8 mouse cellular contexts compared by ENCODE assay signal in the genomic region with DNA sequence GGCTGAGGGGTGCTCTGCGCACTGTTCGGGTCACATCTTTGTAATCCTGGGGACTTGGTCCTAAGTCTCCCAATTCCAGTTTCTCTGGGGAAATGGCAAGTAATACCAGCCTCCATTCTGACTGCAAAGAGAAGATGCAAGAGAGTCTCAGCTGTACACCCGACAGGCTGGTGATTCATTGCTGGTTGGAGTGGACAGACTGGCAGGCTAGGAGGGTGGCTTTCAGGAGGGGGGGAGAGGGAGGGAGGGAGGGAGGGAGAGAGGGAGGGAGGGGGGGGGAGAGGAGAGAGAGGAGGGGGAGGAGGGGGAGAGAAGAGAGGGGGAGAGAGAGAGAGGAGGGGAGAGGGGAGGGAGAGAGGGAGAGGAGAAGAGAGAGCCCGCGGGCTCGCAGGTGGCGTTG. TPM values are rescaled to one million over a fixed set of nuclear protein-coding genes. Genes with fewer than 3 reads are reported as not detected.
A peak's percentile ranks its signal among the peaks of the same experiment; 100 is the strongest.
DNase-seq lines count a peak whose midpoint lies in the region; ATAC-seq and TF ChIP-seq lines count a peak whose summit lies in the region.

No protein-coding gene starts in this region.

- peak overlapping the region; percentile 98 for H3K4me2 ChIP-seq in lung, embryonic 14.5 days
- H3K4me2 ChIP-seq in embryonic facial prominence, embryonic 12.5 days (replicated peaks) = peak overlapping the region; percentile 96
- H3K4me2 ChIP-seq in limb, embryonic 11.5 days (ENCODE audit: low read depth, severe bottlenecking) = peak overlapping the region; percentile 92

- no peak for TF ChIP-seq POLR2A in olfactory bulb, adult 2 months (IDR thresholded peaks at IDR 0.05; ENCODE audit: insufficient read depth, low read depth, low read length)

- peaks cover 10% of the 10 kb centered on the region; the same call in 1 of the 2 replicates for H3K4me1 ChIP-seq in lung, embryonic 14.5 days (ENCODE audit: insufficient read depth)
- H3K4me1 ChIP-seq in embryonic facial prominence, embryonic 12.5 days = peaks cover 28% of the 10 kb centered on the region
- peaks cover 8% of the 10 kb centered on the region for H3K4me1 ChIP-seq in limb, embryonic 11.5 days (ENCODE audit: control insufficient read depth, insufficient read depth, low read length)
- H3K4me1 ChIP-seq in olfactory bulb, adult 2 months (ENCODE audit: control insufficient read depth, insufficient read depth, low read length) = peaks cover 55% of the 10 kb centered on the region

- DNase-seq in lung, embryonic 14.5 days = no peak
- no peak for DNase-seq in lung, postnatal 10 days
- no peak for DNase-seq in limb, embryonic 11.5 days (ENCODE audit: low spot score)
- DNase-seq in layer of hippocampus, adult 11-12 months (ENCODE audit: low spot score) = no peak
- no peak for DNase-seq in frontal cortex, postnatal 36 days (ENCODE audit: low spot score in 2 of 2)
- DNase-seq in left cerebral cortex, postnatal 14 days (ENCODE audit: low spot score in 2 of 2) = no peak

- peaks cover 40% of the 10 kb centered on the region for H3K36me3 ChIP-seq in lung, embryonic 14.5 days (ENCODE audit: insufficient read depth)
- peaks cover 35% of the 10 kb centered on the region for H3K36me3 ChIP-seq in embryonic facial prominence, embryonic 12.5 days
- peaks cover 9% of the 10 kb centered on the region for H3K36me3 ChIP-seq in limb, embryonic 11.5 days (ENCODE audit: control insufficient read depth, insufficient read depth, low read length)

- intact Hi-C loops in left cerebral cortex, postnatal 14 days (cut with DNase I) = no loop called here

- no peak for TF ChIP-seq CTCF in lung, embryonic 14.5 days (IDR thresholded peaks at IDR 0.05; ENCODE audit: low read depth)
- no peak for TF ChIP-seq CTCF in olfactory bulb, adult 2 months (IDR thresholded peaks at IDR 0.05; ENCODE audit: insufficient read depth, low read depth, low read length)

- H3K27ac ChIP-seq in lung, embryonic 14.5 days (ENCODE audit: low read depth) = peak overlapping the region; percentile 81; the same call in 1 of the 2 replicates
- peak overlapping the region; percentile 76 for H3K27ac ChIP-seq in embryonic facial prominence, embryonic 12.5 days
- H3K27ac ChIP-seq in limb, embryonic 11.5 days (replicated peaks; ENCODE audit: low read depth, low read length) = peak overlapping the region; percentile 38; the same call in 1 of the 2 replicates
- no peak overlapping the region for H3K27ac ChIP-seq in olfactory bulb, adult 2 months (ENCODE audit: insufficient read depth, low read depth, low read length)

- no peaks in the 10 kb centered on the region for H3K27me3 ChIP-seq in lung, embryonic 14.5 days (ENCODE audit: insufficient read depth, low read length)
- no peaks in the 10 kb centered on the region for H3K27me3 ChIP-seq in embryonic facial prominence, embryonic 12.5 days
- no peaks in the 10 kb centered on the region for H3K27me3 ChIP-seq in limb, embryonic 11.5 days (ENCODE audit: control insufficient read depth, insufficient read depth, low read length)

- WGBS in lung, embryonic 14.5 days = 20% methylated on average over 7 of the region's 7 CpGs
- WGBS in embryonic facial prominence, embryonic 12.5 days = 24% methylated on average over 7 of the region's 7 CpGs
- 23% methylated on average over 7 of the region's 7 CpGs for WGBS in limb, embryonic 11.5 days
- WGBS in olfactory bulb, adult 2 months = 24% methylated on average over 7 of the region's 7 CpGs

- H3K4me3 ChIP-seq in lung, embryonic 14.5 days (ENCODE audit: low read depth, low read length) = peak overlapping the region; percentile 94
- H3K4me3 ChIP-seq in embryonic facial prominence, embryonic 12.5 days = peak overlapping the region; percentile 78
- H3K4me3 ChIP-seq in limb, embryonic 11.5 days (ENCODE audit: low read depth, low read length) = peak overlapping the region; percentile 89
- peak overlapping the region; percentile 77 for H3K4me3 ChIP-seq in olfactory bulb, adult 2 months (ENCODE audit: insufficient read depth, low read depth, low read length)

- ATAC-seq in lung, embryonic 14.5 days (ENCODE audit: insufficient read depth) = no peak
- ATAC-seq in embryonic facial prominence, embryonic 12.5 days (ENCODE audit: insufficient number of reproducible peaks, insufficient read depth, low FRiP score, low TSS enrichment) = no peak
- ATAC-seq in limb, embryonic 11.5 days (ENCODE audit: insufficient number of reproducible peaks, low FRiP score, low TSS enrichment, low read depth) = no peak

- peak overlapping the region; percentile 94 for H3K9ac ChIP-seq in lung, embryonic 14.5 days
- peak overlapping the region; percentile 78 for H3K9ac ChIP-seq in embryonic facial prominence, embryonic 12.5 days
- peak overlapping the region; percentile 86 for H3K9ac ChIP-seq in limb, embryonic 11.5 days (ENCODE audit: low read length)

- no peaks in the 10 kb centered on the region for H3K9me3 ChIP-seq in lung, embryonic 14.5 days (ENCODE audit: low read depth, low read length)
- no peaks in the 10 kb centered on the region for H3K9me3 ChIP-seq in embryonic facial prominence, embryonic 12.5 days
- no peaks in the 10 kb centered on the region for H3K9me3 ChIP-seq in limb, embryonic 11.5 days (ENCODE audit: control insufficient read depth, low read length)

RNA-seq across cellular contexts. Expression of a gene that starts 0.4 kb away (rescaled TPM):
- polyA plus RNA-seq in lung, embryonic 14.5 days (2014; fragmentation: Nextera tagmentation; extraction: Ambion mirVana) = 100.0 and 105 TPM in 2 replicates
- polyA plus RNA-seq in embryonic facial prominence, embryonic 12.5 days (2016; fragmentation: Nextera tagmentation; extraction: Ambion mirVana) = 113 and 122 TPM in 2 replicates
- polyA plus RNA-seq in limb, embryonic 11.5 days (2014; fragmentation: Nextera tagmentation; extraction: Ambion mirVana) = 116 TPM in 2 replicates
- not detected in 2 replicates for polyA plus RNA-seq in olfactory bulb, adult 2 months (2012; ENCODE audit: insufficient read depth, insufficient read length, low replicate concordance, missing spikeins)
- 10 to 100 TPM; 48.2 to 48.5 TPM for total RNA-seq in left cerebral cortex, postnatal 14 days (2021)

RNA-seq across cellular contexts. Expression of a gene that starts 3.4 kb away (rescaled TPM):
- polyA plus RNA-seq in lung, embryonic 14.5 days (2014; fragmentation: Nextera tagmentation; extraction: Ambion mirVana) = 13.3 and 13.4 TPM in 2 replicates
- polyA plus RNA-seq in embryonic facial prominence, embryonic 12.5 days (2016; fragmentation: Nextera tagmentation; extraction: Ambion mirVana) = 19.2 and 21.0 TPM in 2 replicates
- polyA plus RNA-seq in limb, embryonic 11.5 days (2014; fragmentation: Nextera tagmentation; extraction: Ambion mirVana) = 8.0 and 11.5 TPM in 2 replicates
- not detected in 2 replicates for polyA plus RNA-seq in olfactory bulb, adult 2 months (2012; ENCODE audit: insufficient read depth, insufficient read length, low replicate concordance, missing spikeins)
- total RNA-seq in left cerebral cortex, postnatal 14 days (2021) = 10 to 100 TPM; 36.0 to 42.1 TPM

RNA-seq across cellular contexts. Expression of a gene that starts 19.9 kb away (rescaled TPM):
- 0.88 and 1.1 TPM in 2 replicates for polyA plus RNA-seq in lung, embryonic 14.5 days (2014; fragmentation: Nextera tagmentation; extraction: Ambion mirVana)
- polyA plus RNA-seq in embryonic facial prominence, embryonic 12.5 days (2016; fragmentation: Nextera tagmentation; extraction: Ambion mirVana) = 1.3 and 1.9 TPM in 2 replicates
- polyA plus RNA-seq in limb, embryonic 11.5 days (2014; fragmentation: Nextera tagmentation; extraction: Ambion mirVana) = 0.20 and 0.47 TPM in 2 replicates
- polyA plus RNA-seq in olfactory bulb, adult 2 months (2012; ENCODE audit: insufficient read depth, insufficient read length, low replicate concordance, missing spikeins) = not detected in 2 replicates
- total RNA-seq in left cerebral cortex, postnatal 14 days (2021) = 10 to 100 TPM; 57.5 to 58.4 TPM
